Mouse (Mus musculus): ENCODE results near the gene Rhbdd3. TPM values are rescaled to one million over a fixed set of nuclear protein-coding genes. Genes with fewer than 3 reads are reported as not detected.
"Not testable (repeated sequence)": the region's sequence is repeated elsewhere in the genome, so short reads cannot be mapped to it uniquely, and the experiment has no call there.

Gene Rhbdd3
- polyA plus RNA-seq, 1 experiment from 2014 or later, result 26.5 TPM

DNA sequence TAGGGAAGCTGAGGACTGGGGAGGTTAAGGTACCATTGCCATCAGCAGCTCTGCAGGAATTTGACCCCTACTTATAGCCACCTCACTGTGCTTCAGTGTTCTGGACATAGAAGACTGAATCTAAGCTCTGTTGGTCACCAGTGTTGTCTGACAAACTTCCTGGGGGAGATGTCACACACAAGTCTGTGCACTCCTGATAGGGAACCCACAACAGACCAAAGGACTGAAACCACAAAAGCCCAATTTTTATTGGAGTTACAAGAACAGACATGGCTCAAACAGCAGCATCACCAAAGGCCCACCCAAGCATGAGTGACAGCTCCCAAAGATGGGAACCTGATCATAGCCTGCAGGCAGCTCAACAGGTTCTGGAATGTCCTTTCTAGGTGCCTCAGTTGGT, 31.7 kb upstream of the Rhbdd3 start:
- H3K4me3 ChIP-seq, result no peak overlapping the region
- ATAC-seq (ENCODE audit: insufficient number of reproducible peaks, low FRiP score), result no peak

DNA sequence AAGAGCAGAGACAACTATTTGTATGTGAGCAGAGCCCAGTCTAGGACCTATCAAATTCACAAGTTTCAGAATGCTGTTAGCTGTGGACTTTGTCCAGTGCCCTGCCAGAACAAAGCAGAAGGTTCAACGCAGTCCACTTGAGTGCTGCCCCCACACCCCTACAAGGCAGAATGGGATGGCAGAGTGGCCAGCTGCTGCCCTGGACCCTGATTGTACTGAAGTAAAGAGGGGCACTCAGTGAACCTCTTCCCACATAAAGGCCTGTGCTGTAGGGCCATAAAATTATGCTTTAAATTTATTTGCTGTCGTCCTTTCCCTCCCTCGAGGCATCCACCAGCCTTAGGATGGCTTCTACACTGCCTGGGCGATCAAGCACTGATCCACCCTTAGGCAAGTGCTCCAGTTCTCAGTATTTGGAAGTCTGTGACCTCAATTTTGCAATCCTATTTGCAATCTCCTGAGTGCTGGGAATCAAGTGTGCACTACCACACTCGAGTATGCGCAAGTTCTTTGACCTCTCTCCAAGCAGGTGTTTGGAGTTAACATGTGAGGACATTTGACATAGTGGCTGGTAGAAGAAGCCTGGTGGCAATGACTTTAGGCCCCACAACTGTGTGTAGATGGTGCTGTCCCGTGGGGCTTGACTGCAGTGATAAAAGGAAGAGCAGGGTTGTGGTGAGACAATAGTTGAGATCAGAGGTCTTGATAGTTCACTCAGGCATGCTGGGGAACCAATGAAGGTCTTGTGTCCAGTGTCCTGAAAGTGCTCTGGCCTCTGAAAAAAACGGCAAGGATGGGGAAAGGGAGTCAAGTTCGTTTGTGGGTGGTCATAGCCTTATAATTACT, 30.4 kb upstream of the Rhbdd3 start:
- peaks cover 10% of the 10 kb centered on the region for H3K27me3 ChIP-seq (replicated peaks)
- H3K9me3 ChIP-seq (replicated peaks), result no peaks in the 10 kb centered on the region
- no peak for ATAC-seq (ENCODE audit: insufficient number of reproducible peaks, low FRiP score)
- no peak overlapping the region for H3K4me2 ChIP-seq
- H3K4me3 ChIP-seq, result no peak overlapping the region
- H3K9ac ChIP-seq, result no peak overlapping the region
- H3K4me1 ChIP-seq (replicated peaks), result peaks cover 20% of the 10 kb centered on the region
- no peak overlapping the region for H3K27ac ChIP-seq (ENCODE audit: poor library complexity, severe bottlenecking)
- H3K36me3 ChIP-seq, result peaks cover 53% of the 10 kb centered on the region
- WGBS, result 83% methylated on average over 9 of the region's 9 CpGs

More for the DNA sequence above, 31.7 kb upstream of the Rhbdd3 start:
- Histone ChIP-seq H3K36me3 (peaks cover 40% of the 10 kb centered on the region), H3K4me2 (no peak overlapping the region), H3K27me3 (replicated peaks) (peaks cover 23% of the 10 kb centered on the region), H3K9ac (no peak overlapping the region), H3K27ac (ENCODE audit: poor library complexity, severe bottlenecking) (no peak overlapping the region), H3K9me3 (replicated peaks) (no peaks in the 10 kb centered on the region), H3K4me1 (replicated peaks) (peaks cover 33% of the 10 kb centered on the region)

DNA sequence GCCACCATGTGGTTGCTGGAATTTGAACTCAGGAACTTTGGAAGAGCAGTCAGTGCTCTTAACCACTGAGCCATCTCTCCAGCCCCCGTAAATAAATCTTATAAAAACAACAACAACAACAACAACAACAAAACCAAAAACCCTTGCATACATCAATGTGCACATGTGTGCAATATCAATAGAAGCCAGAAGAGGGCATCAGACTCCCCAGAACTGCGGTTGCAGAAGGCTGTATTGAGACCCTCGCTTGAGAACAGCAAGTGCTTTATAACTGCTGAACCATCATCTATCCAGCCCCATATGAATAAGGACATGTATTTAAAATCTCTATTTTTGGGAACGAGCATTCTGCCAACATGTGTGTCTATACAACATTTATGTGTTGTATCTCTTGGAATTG, 23.8 kb upstream of the Rhbdd3 start:
- ATAC-seq (ENCODE audit: insufficient number of reproducible peaks, low FRiP score), result no peak

DNA sequence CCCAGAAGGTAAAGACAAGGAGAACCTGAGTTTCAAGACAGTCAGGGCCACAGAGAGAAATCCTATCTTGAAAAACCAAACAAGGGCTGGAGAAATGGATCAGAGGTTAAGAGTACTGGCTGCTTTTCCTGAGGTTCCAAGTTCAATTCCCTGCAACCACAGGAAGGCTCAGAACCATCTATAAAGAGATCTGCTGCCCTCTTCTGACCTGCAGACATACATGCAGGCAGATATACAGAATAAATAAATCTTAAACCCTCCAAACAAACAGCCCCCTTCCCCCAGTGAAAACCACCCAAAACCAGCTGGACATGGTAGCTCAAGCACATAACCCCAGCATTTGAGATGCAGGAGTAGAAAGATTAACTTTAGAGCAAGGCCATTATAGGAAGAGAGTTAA, 23.0 kb upstream of the Rhbdd3 start:
- no peak for ATAC-seq (ENCODE audit: insufficient number of reproducible peaks, low FRiP score)
- peaks cover 84% of the 10 kb centered on the region for H3K36me3 ChIP-seq
- no peak overlapping the region for H3K4me2 ChIP-seq
- H3K9ac ChIP-seq, result no peak overlapping the region
- no peak overlapping the region for H3K27ac ChIP-seq (ENCODE audit: poor library complexity, severe bottlenecking)
- no peaks in the 10 kb centered on the region for H3K4me1 ChIP-seq (replicated peaks)
- no peak overlapping the region for H3K4me3 ChIP-seq
- H3K9me3 ChIP-seq (replicated peaks), result no peaks in the 10 kb centered on the region
- no peaks in the 10 kb centered on the region for H3K27me3 ChIP-seq (replicated peaks)

More for the DNA sequence above, 23.8 kb upstream of the Rhbdd3 start:
- no peaks in the 10 kb centered on the region for H3K4me1 ChIP-seq (replicated peaks)
- no peak overlapping the region for H3K4me2 ChIP-seq
- no peak overlapping the region for H3K4me3 ChIP-seq
- H3K36me3 ChIP-seq, result peaks cover 85% of the 10 kb centered on the region
- H3K9me3 ChIP-seq (replicated peaks), result no peaks in the 10 kb centered on the region
- no peaks in the 10 kb centered on the region for H3K27me3 ChIP-seq (replicated peaks)
- 85% methylated on average over 4 of the region's 4 CpGs for WGBS
- H3K27ac ChIP-seq (ENCODE audit: poor library complexity, severe bottlenecking), result no peak overlapping the region
- H3K9ac ChIP-seq, result no peak overlapping the region

- H3K4me2 ChIP-seq; H3K4me1 ChIP-seq (replicated peaks); ATAC-seq (ENCODE audit: insufficient number of reproducible peaks, low FRiP score); H3K9me3 ChIP-seq (replicated peaks); H3K27ac ChIP-seq (ENCODE audit: poor library complexity, severe bottlenecking); H3K27me3 ChIP-seq (replicated peaks); H3K9ac ChIP-seq; H3K4me3 ChIP-seq: not testable (repeated sequence)
- peaks cover 80% of the 10 kb centered on the region for H3K36me3 ChIP-seq
- WGBS, result 87% methylated on average over 4 of the region's 5 CpGs
These were observed 21.9 kb upstream of the Rhbdd3 start for GRCm38 (mm10) chr11:5076843-5077242.

DNA sequence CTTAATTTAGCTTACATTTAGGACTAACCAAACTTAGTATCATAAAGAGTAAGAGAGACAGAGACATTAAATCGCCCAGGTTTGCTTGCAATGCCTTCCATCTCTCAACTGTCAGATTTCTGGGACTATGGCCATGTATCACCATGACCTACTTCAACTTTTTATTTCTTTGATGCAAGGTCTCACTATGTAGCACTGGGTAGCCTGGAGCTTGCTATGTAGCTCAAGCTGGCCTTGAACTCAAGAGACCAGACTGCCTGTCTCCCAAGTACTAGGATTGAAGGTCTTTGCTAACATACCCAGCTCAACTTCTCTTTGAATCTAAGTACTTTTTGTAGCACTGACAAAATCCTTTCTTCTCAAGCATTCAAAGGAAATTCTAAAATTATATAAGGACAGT, 9.6 kb upstream of the Rhbdd3 start:
- H3K4me1 ChIP-seq (replicated peaks), result 0 out of 2 replicates have a peak, but pooled peaks cover 4% of the 10 kb centered on the region
- no peak overlapping the region for H3K4me2 ChIP-seq
- no peak for ATAC-seq (ENCODE audit: insufficient number of reproducible peaks, low FRiP score)
- H3K36me3 ChIP-seq, result peaks cover 76% of the 10 kb centered on the region
- no peak overlapping the region for H3K27ac ChIP-seq (ENCODE audit: poor library complexity, severe bottlenecking)
- no peaks in the 10 kb centered on the region for H3K9me3 ChIP-seq (replicated peaks)
- no peak overlapping the region for H3K4me3 ChIP-seq
- H3K9ac ChIP-seq, result no peak overlapping the region
- H3K27me3 ChIP-seq (replicated peaks), result no peaks in the 10 kb centered on the region
- WGBS, result 98% methylated on average over 1 of the region's 1 CpGs

- H3K4me2 ChIP-seq, result no peak overlapping the region
- H3K9me3 ChIP-seq (replicated peaks), result no peaks in the 10 kb centered on the region
- no peak overlapping the region for H3K4me3 ChIP-seq
- 49% methylated on average over 2 of the region's 2 CpGs for WGBS
- H3K36me3 ChIP-seq, result peaks cover 52% of the 10 kb centered on the region
- no peak for ATAC-seq (ENCODE audit: insufficient number of reproducible peaks, low FRiP score)
- no peak overlapping the region for H3K9ac ChIP-seq
- H3K27ac ChIP-seq (ENCODE audit: poor library complexity, severe bottlenecking), result no peak overlapping the region
- H3K27me3 ChIP-seq (replicated peaks), result no peaks in the 10 kb centered on the region
- peaks cover 13% of the 10 kb centered on the region for H3K4me1 ChIP-seq (replicated peaks)
These were observed 7.0 kb upstream of the Rhbdd3 start for GRCm38 (mm10) chr11:5091706-5092105.

GRCm38 (mm10) chr11:5095877-5096276, 2.8 kb upstream of the Rhbdd3 start:
- Histone ChIP-seq H3K27ac (ENCODE audit: poor library complexity, severe bottlenecking) (no peak overlapping the region), H3K36me3 (peaks cover 17% of the 10 kb centered on the region), H3K4me1 (replicated peaks) (peaks cover 27% of the 10 kb centered on the region), H3K9ac (no peak overlapping the region), H3K4me3 (no peak overlapping the region), H3K4me2 (peak overlapping the region; percentile 9; the same call in 1 of the 2 replicates), H3K27me3 (replicated peaks) (no peaks in the 10 kb centered on the region), H3K9me3 (replicated peaks) (no peaks in the 10 kb centered on the region)
- WGBS, result 74% methylated on average over 5 of the region's 5 CpGs
- no peak for ATAC-seq (ENCODE audit: insufficient number of reproducible peaks, low FRiP score)

- Histone ChIP-seq H3K9me3 (replicated peaks) (no peaks in the 10 kb centered on the region), H3K27me3 (replicated peaks) (no peaks in the 10 kb centered on the region), H3K4me1 (replicated peaks) (peaks cover 33% of the 10 kb centered on the region), H3K4me2 (peak overlapping the region; percentile 84), H3K27ac (ENCODE audit: poor library complexity, severe bottlenecking) (no peak overlapping the region), H3K9ac (peak overlapping the region; percentile 99; the same call in 1 of the 2 replicates), H3K4me3 (peak overlapping the region; percentile 94), H3K36me3 (peaks cover 13% of the 10 kb centered on the region)
- WGBS, result 60% methylated on average over 8 of the region's 8 CpGs
- ATAC-seq (ENCODE audit: insufficient number of reproducible peaks, low FRiP score), result no peak
These were observed 2.2 kb upstream of the Rhbdd3 start for GRCm38 (mm10) chr11:5096480-5097020.

DNA sequence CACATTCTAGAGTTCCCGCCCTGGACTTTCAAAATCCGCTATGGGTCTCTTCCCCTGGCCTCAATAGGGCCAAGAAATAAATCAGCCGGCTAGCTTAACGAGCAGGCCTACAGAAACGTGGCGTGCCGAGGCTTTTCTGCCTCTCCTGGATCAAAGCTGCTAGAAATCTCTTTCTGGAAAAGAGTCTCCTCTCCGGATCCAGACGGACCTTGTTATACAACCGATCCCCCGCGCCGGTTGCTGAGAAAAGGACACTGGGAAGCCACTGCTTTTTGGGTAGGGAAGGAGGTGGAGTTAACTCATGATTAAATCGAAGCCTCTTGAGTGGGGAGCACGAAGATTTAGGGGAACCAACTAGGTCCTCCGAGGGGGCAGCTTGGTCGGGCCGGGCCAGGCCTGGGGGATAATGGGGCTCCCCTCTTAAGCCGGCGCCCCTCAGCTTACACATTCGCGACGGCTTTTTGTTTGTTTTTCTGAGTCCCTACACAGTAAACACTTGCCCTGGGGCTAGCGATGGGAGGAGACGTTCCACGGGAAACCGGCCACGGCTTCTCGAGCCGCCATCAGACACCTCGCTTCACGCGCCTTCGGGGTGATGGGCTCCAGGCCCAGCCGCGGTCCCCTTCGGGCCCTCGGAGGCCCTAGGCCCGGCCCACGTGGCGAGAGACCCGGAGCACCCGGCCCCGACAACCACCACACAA, 541 bp upstream of the Rhbdd3 start:
- no peaks in the 10 kb centered on the region for H3K27me3 ChIP-seq (replicated peaks)
- H3K27ac ChIP-seq (ENCODE audit: poor library complexity, severe bottlenecking), result peak overlapping the region; percentile 92
- no peak for ATAC-seq (ENCODE audit: insufficient number of reproducible peaks, low FRiP score)
- H3K9ac ChIP-seq, result peak overlapping the region; percentile 99
- H3K36me3 ChIP-seq, result peaks cover 5% of the 10 kb centered on the region
- peak overlapping the region; percentile 94 for H3K4me3 ChIP-seq
- peak overlapping the region; percentile 84 for H3K4me2 ChIP-seq
- H3K4me1 ChIP-seq (replicated peaks), result peaks cover 29% of the 10 kb centered on the region
- under 1% methylated on average over 44 of the region's 44 CpGs for WGBS
- no peaks in the 10 kb centered on the region for H3K9me3 ChIP-seq (replicated peaks)

DNA sequence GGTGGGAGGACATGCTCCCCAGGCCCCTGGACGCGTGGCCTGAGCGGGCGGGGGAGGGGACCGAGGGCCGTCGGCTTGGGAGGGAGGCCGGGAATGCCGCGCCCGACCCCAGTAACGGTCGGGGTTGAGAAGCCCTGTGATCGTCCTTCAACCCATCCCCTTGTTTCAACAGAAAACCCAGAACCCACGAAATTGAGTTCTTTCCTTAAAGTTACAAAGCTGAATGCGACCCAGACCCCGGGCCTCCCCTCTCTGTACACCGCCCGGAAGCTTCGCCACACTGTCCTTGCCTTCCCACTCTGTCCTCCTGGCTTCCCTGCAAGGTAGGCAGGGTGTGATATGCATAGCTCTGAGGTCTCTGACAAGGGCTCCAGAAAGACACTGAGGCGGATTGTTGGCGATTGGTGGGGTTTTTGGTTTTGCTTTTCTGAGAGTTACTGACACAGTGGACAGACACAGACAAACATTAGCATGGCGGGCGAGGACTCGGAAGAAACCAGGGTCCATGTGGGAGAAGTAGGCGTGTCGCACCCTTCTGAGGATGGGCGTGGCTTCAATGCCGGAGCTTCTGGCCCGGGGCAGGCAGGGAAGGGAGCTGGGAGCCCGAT, 954 bp downstream of the Rhbdd3 start:
- ATAC-seq (ENCODE audit: insufficient number of reproducible peaks, low FRiP score), result peak; percentile 79
- WGBS, result under 1% methylated on average over 31 of the region's 31 CpGs
- H3K27ac ChIP-seq (ENCODE audit: poor library complexity, severe bottlenecking), result peak overlapping the region; percentile 92
- peaks cover 17% of the 10 kb centered on the region for H3K36me3 ChIP-seq
- H3K9ac ChIP-seq, result peak overlapping the region; percentile 99
- H3K4me1 ChIP-seq (replicated peaks), result peaks cover 29% of the 10 kb centered on the region
- no peaks in the 10 kb centered on the region for H3K9me3 ChIP-seq (replicated peaks)
- peak overlapping the region; percentile 70 for H3K4me2 ChIP-seq
- H3K27me3 ChIP-seq (replicated peaks), result no peaks in the 10 kb centered on the region
- peak overlapping the region; percentile 94 for H3K4me3 ChIP-seq

Measured in heart, embryonic 12.5 days (tissue).